Mouse (Mus musculus) MEL (cell line): ENCODE measurements around the gene Rpl26. TPM values are rescaled to one million over a fixed set of nuclear protein-coding genes. Genes with fewer than 3 reads are reported as not detected.
A peak's percentile ranks its signal among the peaks of the same experiment; 100 is the strongest.

ENCODE experiments used
- DNase-seq: peaks from one replicate; pipeline ENCODE4 v3.0.0; 2011; ENCODE audit warnings: low read depth, low spot score
- H3K27ac ChIP-seq: 2 replicates; pipeline ENCODE4 v1.5.1; 2012; ENCODE audit warnings: low read depth, mild to moderate bottlenecking, control low read depth, low read length, moderate library complexity; ENCODE audit not compliant: control insufficient read depth
- H3K27me3 ChIP-seq, 2 experiments: fragments of 150-350 bp in 1 of 2; sonication (generic) in 1 of 2; 2 replicates each; pipeline ENCODE4 v1.6.1; 2012; ENCODE audit warnings: low read length in 2 of 2, mild to moderate bottlenecking in 2 of 2, improper control_type of control experiment in 1 of 2, moderate library complexity in 1 of 2; ENCODE audit not compliant: insufficient read depth in 2 of 2, control insufficient read depth in 1 of 2
- H3K36me3 ChIP-seq, 2 experiments: 2 replicates each; pipeline ENCODE4 v1.6.1; 2012 to 2014; ENCODE audit warnings: low read length in 2 of 2, improper control_type of control experiment in 1 of 2, inconsistent platforms in 1 of 2, mild to moderate bottlenecking in 1 of 2; ENCODE audit not compliant: insufficient read depth in 2 of 2, control insufficient read depth in 1 of 2
- H3K4me1 ChIP-seq, 2 experiments: fragments of 150-350 bp in 1 of 2; sonication (generic) in 1 of 2; 2 replicates each; pipeline ENCODE4 v1.6.1; 2012; ENCODE audit warnings: low read length in 2 of 2, improper control_type of control experiment in 1 of 2, mild to moderate bottlenecking in 1 of 2; ENCODE audit not compliant: insufficient read depth in 2 of 2, control insufficient read depth in 1 of 2
- H3K4me3 ChIP-seq, 2 experiments: fragments of 150-350 bp in 1 of 2; sonication (generic) in 1 of 2; 2 replicates each; pipeline ENCODE4 v1.5.1; 2012; ENCODE audit warnings: low read depth in 2 of 2, low read length in 2 of 2, mild to moderate bottlenecking in 2 of 2, moderate library complexity in 2 of 2, control low read depth in 1 of 2, improper control_type of control experiment in 1 of 2; ENCODE audit not compliant: control insufficient read depth in 1 of 2, insufficient read depth in 1 of 2
- H3K79me2 ChIP-seq: 2 replicates; pipeline ENCODE4 v1.6.1; 2012; ENCODE audit warnings: mild to moderate bottlenecking, low read length, moderate library complexity; ENCODE audit not compliant: control insufficient read depth, poor library complexity, insufficient read depth
- H3K9ac ChIP-seq: 2 replicates; pipeline ENCODE4 v1.6.1; 2012; ENCODE audit warnings: low read depth, mild to moderate bottlenecking, control low read depth, low read length, moderate library complexity; ENCODE audit not compliant: control insufficient read depth, poor library complexity, severe bottlenecking
- H3K9me3 ChIP-seq: fragments of 150-350 bp; sonication (generic); replicated peaks from 2 replicates; pipeline ENCODE4 v1.6.1; 2012; ENCODE audit warnings: mild to moderate bottlenecking, low read length, improper control_type of control experiment, moderate library complexity; ENCODE audit not compliant: insufficient read depth
- BHLHE40 ChIP-seq: IDR thresholded peaks from 2 replicates; pipeline ENCODE4 v1.6.1; 2012; ENCODE audit warnings: low read depth, mild to moderate bottlenecking, inconsistent platforms, low read length, improper control_type of control experiment, borderline replicate concordance
- CHD1 ChIP-seq: IDR thresholded peaks from 2 replicates; pipeline ENCODE4 v1.6.1; 2012; ENCODE audit warnings: low read depth, mild to moderate bottlenecking, inconsistent platforms, low read length, improper control_type of control experiment
- CTCF ChIP-seq, 3 experiments: IDR thresholded peaks in 2 of 3; conservative IDR thresholded peaks in 1 of 3; 2 replicates each; pipeline ENCODE4 v1.5.1; 2011 to 2012; ENCODE audit warnings: low read length in 3 of 3, low read depth in 2 of 3, mild to moderate bottlenecking in 2 of 3, improper control_type of control experiment in 1 of 3, inconsistent platforms in 1 of 3, mixed read lengths in 1 of 3, moderate library complexity in 1 of 3; ENCODE audit not compliant: control insufficient read depth in 1 of 3, insufficient read depth in 1 of 3, poor library complexity in 1 of 3, severe bottlenecking in 1 of 3
- E2F4 ChIP-seq: IDR thresholded peaks from 2 replicates; pipeline ENCODE4 v1.6.1; 2011; ENCODE audit warnings: low read depth, low read length, improper control_type of control experiment, borderline replicate concordance
- EP300 ChIP-seq, 2 experiments: IDR thresholded peaks; 2 replicates each; pipeline ENCODE4 v1.6.1; 2011; ENCODE audit warnings: improper control_type of control experiment in 2 of 2, low read length in 2 of 2, low read depth in 1 of 2, mild to moderate bottlenecking in 1 of 2
- ETS1 ChIP-seq: IDR thresholded peaks from 2 replicates; pipeline ENCODE4 v1.6.1; 2012; ENCODE audit warnings: low read depth, mild to moderate bottlenecking, inconsistent platforms, low read length, improper control_type of control experiment, moderate library complexity
- GATA1 ChIP-seq: IDR thresholded peaks from 2 replicates; pipeline ENCODE4 v1.6.1; 2011; ENCODE audit warnings: low read depth, low read length, improper control_type of control experiment
- MAX ChIP-seq: IDR thresholded peaks from 2 replicates; pipeline ENCODE4 v1.6.1; 2011; ENCODE audit warnings: low read length, improper control_type of control experiment
- MAZ ChIP-seq: IDR thresholded peaks from 2 replicates; pipeline ENCODE4 v1.6.1; 2012; ENCODE audit warnings: low read depth, mild to moderate bottlenecking, inconsistent platforms, low read length, improper control_type of control experiment
- MEF2A ChIP-seq: IDR thresholded peaks from 2 replicates; pipeline ENCODE4 v1.6.1; 2014; ENCODE audit warnings: low read depth, mild to moderate bottlenecking, inconsistent platforms, low read length, improper control_type of control experiment; ENCODE audit not compliant: poor library complexity, insufficient replicate concordance, severe bottlenecking; ENCODE audit errors: extremely low read depth
- MXI1 ChIP-seq: IDR thresholded peaks from 2 replicates; pipeline ENCODE4 v1.6.1; 2011; ENCODE audit warnings: mild to moderate bottlenecking, low read depth, low read length, improper control_type of control experiment
- POLR2AphosphoS2 ChIP-seq: IDR thresholded peaks from 2 replicates; pipeline ENCODE4 v1.6.1; 2011; ENCODE audit warnings: low read length, improper control_type of control experiment
- POLR2AphosphoS5 ChIP-seq: IDR thresholded peaks from 2 replicates; pipeline ENCODE4 v1.6.1; 2012; ENCODE audit warnings: low read depth, borderline replicate concordance, mild to moderate bottlenecking, inconsistent platforms, low read length, moderate library complexity, mixed read lengths
- RAD21 ChIP-seq: IDR thresholded peaks from 2 replicates; pipeline ENCODE4 v1.6.1; 2011; ENCODE audit warnings: mild to moderate bottlenecking, low read depth, low read length, improper control_type of control experiment
- RCOR1 ChIP-seq: IDR thresholded peaks from 2 replicates; pipeline ENCODE4 v1.6.1; 2012; ENCODE audit warnings: low read depth, mild to moderate bottlenecking, inconsistent platforms, low read length, improper control_type of control experiment
- UBTF ChIP-seq: IDR thresholded peaks from 2 replicates; pipeline ENCODE4 v1.6.1; 2012; ENCODE audit warnings: low read depth, mild to moderate bottlenecking, inconsistent platforms, low read length, improper control_type of control experiment, moderate library complexity, borderline replicate concordance; ENCODE audit not compliant: insufficient read depth
- USF1 ChIP-seq: IDR thresholded peaks from 2 replicates; pipeline ENCODE4 v1.6.1; 2014; ENCODE audit warnings: low read depth, mild to moderate bottlenecking, inconsistent platforms, low read length, improper control_type of control experiment, moderate library complexity
- USF2 ChIP-seq, 2 experiments: IDR thresholded peaks; 2 replicates each; pipeline ENCODE4 v1.6.1; 2011 to 2012; ENCODE audit warnings: improper control_type of control experiment in 2 of 2, low read length in 2 of 2, borderline replicate concordance in 1 of 2, inconsistent platforms in 1 of 2, low read depth in 1 of 2, mild to moderate bottlenecking in 1 of 2; ENCODE audit not compliant: insufficient read depth in 1 of 2
- ZNF384 ChIP-seq: IDR thresholded peaks from 2 replicates; pipeline ENCODE4 v1.6.1; 2012; ENCODE audit warnings: low read depth, mild to moderate bottlenecking, inconsistent platforms, low read length, improper control_type of control experiment
- polyA plus RNA-seq, 2 experiments: library from polyadenylated mRNA; stranded (reverse) in 1 of 2; unstranded in 1 of 2; fragments of >175 nt in 1 of 2; fragments of >200 nt in 1 of 2; gene quantifications; 2 replicates each; pipeline versions ENCODE4 v1.2.1 to v1.2.4; 2012; ENCODE audit warnings: low replicate concordance in 2 of 2, low read depth in 1 of 2; ENCODE audit not compliant: insufficient read length in 2 of 2, insufficient read depth in 1 of 2, missing spikeins in 1 of 2
- total RNA-seq: library from RNA; depleted of rRNA; stranded (reverse); fragments of 300-350 nt; gene quantifications from 2 replicates; pipeline ENCODE4 v1.2.3, GENCODE M21; 2012

Gene Rpl26
- total and polyA plus RNA-seq, 3 experiments: 3,167 to 5,512 TPM; not detected in 1

GRCm38 (mm10) chr11:68853611-68854401 lies 47.6 kb upstream of the Rpl26 start (continued):
- TF ChIP-seq ETS1: peak; percentile 99
- 0 out of 2 replicates have a peak, but pooled peaks have one; percentile 56 for TF ChIP-seq MAZ

DNA sequence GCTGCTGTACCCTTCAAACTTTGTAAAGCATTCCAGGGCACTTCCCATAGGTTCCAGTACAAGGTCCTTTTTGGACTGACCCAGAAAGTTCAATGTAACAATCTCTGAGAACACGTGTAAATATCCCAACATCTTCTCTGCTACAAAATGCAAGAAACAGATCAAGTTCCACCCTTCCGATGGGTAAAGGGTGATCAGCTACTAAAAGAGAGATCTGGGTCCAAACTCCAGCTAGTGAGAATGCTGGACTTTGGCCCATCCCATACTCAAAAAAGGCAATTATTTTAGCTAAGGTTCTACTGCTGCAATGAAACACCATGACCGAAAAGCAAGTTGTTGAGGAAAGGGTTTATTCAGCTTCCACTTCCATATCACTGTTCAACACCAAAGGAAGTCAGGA lies 46.8 kb upstream of the Rpl26 start:
- H3K27ac ChIP-seq: peak overlapping the region; percentile 21
- H3K27me3 ChIP-seq: no peaks in the 10 kb centered on the region
- peaks cover 26% of the 10 kb centered on the region for H3K79me2 ChIP-seq
- DNase-seq: no peak
- H3K4me3 ChIP-seq: no peak overlapping the region
- H3K4me1 ChIP-seq: peaks cover 13 to 39% of the 10 kb centered on the region in 2 experiments
- H3K9ac ChIP-seq: no peak overlapping the region
- peaks cover 0 to 37% of the 10 kb centered on the region in 2 experiments for H3K36me3 ChIP-seq
- TF ChIP-seq CHD1: no peak
- TF ChIP-seq MAX: no peak
- TF ChIP-seq E2F4: no peak
- no peak for TF ChIP-seq BHLHE40
- no peak for TF ChIP-seq POLR2AphosphoS5
- no peak for TF ChIP-seq CTCF (IDR thresholded peaks at IDR 0.05 in 2 of 3, conservative IDR thresholded peaks at IDR 0.05 in 1 of 3; ENCODE audit: control insufficient read depth in 1 of 3, insufficient read depth in 1 of 3, low read depth in 2 of 3, low read length in 3 of 3, poor library complexity in 1 of 3, severe bottlenecking in 1 of 3)
- no peak for TF ChIP-seq EP300 (IDR thresholded peaks at IDR 0.05; ENCODE audit: low read depth in 1 of 2, low read length in 2 of 2)
- no peak for TF ChIP-seq POLR2AphosphoS2
- TF ChIP-seq USF2 (IDR thresholded peaks at IDR 0.05; ENCODE audit: borderline replicate concordance in 1 of 2, insufficient read depth in 1 of 2, low read depth in 1 of 2, low read length in 2 of 2): no peak
- no peak for TF ChIP-seq UBTF
- no peak for TF ChIP-seq ETS1
- no peak for TF ChIP-seq RAD21
- no peak for TF ChIP-seq MEF2A
- TF ChIP-seq USF1: no peak
- TF ChIP-seq GATA1: no peak
- no peak for TF ChIP-seq RCOR1
- no peak for TF ChIP-seq MXI1
- TF ChIP-seq ZNF384: no peak
- H3K9me3 ChIP-seq: no peaks in the 10 kb centered on the region
